Mouse (Mus musculus) WW6 (cell line): ENCODE measurements around the gene Cabp1.

Source experiments
- DNase-seq: peaks from one replicate; pipeline ENCODE4 v3.0.0-alpha.2; 2013; ENCODE audit warnings: low read depth, low spot score

Gene Cabp1

GRCm38 (mm10) chr5:115210380-115210779 lies 16.2 kb upstream of the Cabp1 start:
- no peak for DNase-seq

DNA sequence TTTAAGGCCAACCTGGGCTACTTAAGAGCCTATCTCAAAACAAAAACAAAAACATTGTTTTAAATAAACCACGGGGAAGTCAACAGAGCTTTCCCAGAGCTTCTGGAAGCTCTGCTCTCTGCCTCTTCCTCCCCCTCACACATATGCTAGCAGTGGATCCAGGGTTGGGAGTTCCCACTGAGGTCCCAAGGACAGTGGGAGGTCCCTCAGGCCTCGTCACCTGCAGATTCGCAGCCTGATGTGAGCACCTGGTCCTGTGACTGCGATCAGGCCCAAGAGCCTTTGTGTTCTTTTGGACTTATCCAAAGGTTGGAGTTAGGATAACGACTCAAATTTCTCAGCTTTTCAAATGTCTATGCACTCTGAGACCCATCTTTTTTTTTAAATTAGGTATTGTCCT lies 14.4 kb upstream of the Cabp1 start:
- DNase-seq, result no peak

- no peak for DNase-seq
These were observed 13.7 kb upstream of the Cabp1 start for GRCm38 (mm10) chr5:115207892-115208291.

GRCm38 (mm10) chr5:115207244-115207643 lies 13.1 kb upstream of the Cabp1 start:
- no peak for DNase-seq

DNA sequence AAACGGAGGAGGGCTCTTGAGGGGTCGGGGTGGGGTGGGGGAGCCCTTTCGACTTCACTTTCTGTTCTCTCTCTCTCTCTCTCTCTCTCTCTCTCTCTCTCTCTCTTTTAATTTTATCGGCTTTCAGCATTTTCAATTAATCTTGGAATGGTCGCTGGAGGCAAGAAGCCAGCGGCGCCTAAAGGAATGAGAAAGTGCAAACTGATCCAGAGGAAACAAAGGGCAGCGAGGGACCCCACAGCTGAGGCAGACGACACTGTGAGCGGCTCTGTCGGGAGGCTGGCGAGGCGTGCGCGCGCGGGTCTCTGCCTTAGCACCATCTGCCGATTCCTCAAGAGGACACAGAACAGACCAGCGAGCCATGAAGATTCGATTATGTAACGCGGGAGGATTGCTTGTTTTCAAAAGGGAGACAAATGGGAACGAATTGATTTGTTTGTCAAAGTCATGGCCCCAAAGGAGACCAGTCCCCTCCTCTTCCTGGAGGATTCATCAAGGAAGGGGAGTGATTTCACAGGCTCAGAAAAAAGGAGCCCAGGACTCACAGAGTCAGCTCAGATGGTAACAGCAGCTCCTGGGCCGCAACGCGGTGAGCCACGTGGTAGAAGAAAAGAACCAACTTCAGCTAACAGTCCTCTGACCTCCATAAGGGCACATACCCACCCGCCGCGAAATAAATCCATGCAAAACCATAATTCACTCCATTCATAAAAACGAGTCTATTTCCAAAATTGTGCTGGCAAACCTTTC lies 10.6 kb upstream of the Cabp1 start:
- no peak for DNase-seq

GRCm38 (mm10) chr5:115203735-115204561 lies 9.8 kb upstream of the Cabp1 start:
- no peak for DNase-seq

- no peak for DNase-seq
These were observed 543 bp upstream of the Cabp1 start for GRCm38 (mm10) chr5:115194626-115195221.

DNA sequence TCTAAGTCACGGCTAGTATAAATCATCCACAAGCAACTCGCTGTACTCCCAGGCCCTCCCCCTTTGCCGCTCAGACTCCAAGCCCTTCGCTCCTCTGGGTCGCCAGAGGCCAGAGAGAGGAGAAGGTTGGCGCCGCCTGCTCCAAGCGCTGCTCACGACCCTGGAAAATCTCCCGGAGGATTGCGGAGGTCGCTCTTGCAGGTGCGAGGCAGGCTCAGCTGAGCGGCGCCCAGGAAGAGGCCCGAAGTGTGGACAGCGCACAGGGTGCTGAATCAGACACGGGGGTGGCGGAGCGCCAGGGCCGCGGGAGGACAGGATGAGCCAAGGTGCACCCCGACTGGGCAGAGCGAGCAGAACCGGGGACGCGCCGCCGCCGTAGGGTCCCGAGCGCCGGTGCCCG lies 955 bp downstream of the Cabp1 start:
- DNase-seq, result no peak

- no peak for DNase-seq
These were observed 1.4 kb downstream of the Cabp1 start for GRCm38 (mm10) chr5:115192828-115193195.

GRCm38 (mm10) chr5:115191880-115192827 lies 2.0 kb downstream of the Cabp1 start:
- DNase-seq, result no peak

DNA sequence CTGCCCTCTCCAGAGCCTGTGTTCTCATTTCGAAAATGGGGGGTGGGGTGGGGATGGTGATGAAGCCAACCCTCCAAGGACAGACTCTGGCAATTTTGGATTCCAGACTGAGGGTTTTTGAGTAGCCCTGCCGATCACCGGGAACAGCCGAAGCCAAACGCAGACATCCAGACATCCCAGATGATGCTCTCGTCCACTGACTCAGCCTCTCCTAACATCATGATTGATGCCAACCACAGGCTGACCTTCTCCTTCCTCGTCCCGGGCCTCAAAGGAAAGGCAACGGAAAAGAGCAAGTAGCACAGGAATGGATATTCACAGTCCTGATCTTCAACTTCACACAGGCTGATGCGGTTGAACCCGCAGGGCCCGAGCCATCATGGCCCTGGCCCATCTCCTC lies 4.1 kb downstream of the Cabp1 start:
- DNase-seq, result no peak

- DNase-seq, result no peak
These were observed 5.4 kb downstream of the Cabp1 start for GRCm38 (mm10) chr5:115188824-115189223.

GRCm38 (mm10) chr5:115187188-115188131 lies 6.7 kb downstream of the Cabp1 start:
- peak; percentile 90 for DNase-seq

DNA sequence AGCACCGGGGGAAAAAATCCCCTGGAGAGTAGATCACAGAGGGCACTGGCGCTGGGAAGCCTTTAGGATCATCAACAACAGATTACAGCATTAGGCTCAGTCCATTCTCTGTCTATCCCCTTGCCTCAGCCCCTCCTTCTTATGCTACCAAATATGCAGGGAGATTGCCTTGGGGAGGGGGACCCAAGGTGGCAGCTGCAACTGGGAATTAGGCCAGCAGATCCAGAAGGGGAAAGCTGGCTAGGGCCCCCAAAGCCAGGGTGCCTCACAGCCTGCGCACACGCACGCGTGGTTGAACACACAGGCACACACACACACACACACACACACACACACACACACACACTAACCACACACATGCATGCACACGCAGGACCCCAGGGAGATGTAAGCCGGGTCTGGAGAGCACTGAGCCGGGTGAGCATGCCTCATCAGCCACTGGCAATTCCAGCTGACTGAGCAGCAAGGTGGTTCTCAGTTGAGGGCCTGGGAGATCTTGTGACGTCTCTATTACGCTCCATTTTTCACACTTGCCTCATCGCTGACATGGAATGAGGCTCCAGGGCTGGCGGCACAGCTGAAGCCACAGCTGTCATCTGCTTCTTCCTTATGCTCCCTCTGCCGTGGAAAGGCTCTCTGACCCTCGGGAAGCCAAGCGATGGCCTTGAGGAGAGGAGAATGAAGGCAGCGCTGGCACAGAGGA lies 7.7 kb downstream of the Cabp1 start:
- DNase-seq, result no peak

- no peak for DNase-seq
These were observed 9.5 kb downstream of the Cabp1 start for GRCm38 (mm10) chr5:115184726-115185125.

DNA sequence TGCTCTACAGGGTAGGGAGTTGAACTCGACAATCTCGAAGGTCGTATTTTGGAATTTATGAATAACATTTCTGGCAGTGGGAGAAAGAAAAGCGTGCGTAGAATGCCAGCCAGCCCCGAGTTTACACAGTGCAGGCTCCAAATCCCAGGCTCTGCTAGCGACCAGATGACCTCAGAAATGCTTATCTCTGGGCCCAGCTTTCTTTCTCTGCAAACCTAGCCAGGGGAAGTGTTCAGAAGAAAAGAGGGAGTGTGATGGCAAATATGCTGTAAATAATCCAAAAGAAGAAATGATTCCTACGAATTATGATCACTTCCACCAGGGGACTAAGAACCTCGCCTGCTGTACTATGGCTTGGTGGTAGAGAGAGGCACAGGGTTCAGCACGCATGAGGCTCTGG lies 10.7 kb downstream of the Cabp1 start:
- no peak for DNase-seq

DNA sequence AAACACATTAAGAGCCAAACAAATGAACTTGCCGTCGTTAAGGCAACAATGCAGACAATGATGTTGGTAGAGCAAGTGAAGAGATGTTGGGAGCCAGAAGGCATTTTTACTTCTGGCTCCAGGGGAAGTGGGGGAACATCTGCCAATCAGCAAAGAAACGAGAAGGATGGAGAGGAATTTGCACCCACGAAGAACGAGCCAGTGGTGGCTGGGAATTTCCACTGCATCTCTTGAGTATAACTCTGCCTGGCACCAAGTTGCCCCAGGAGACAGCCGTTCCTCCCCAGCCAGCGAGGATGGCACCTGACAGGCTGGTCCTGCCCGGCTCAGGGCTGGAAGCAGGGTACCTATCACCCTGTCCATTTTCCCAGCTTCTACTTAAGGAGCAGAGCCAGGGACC lies 11.3 kb downstream of the Cabp1 start:
- DNase-seq, result no peak

- DNase-seq, result no peak
These were observed 12.8 kb downstream of the Cabp1 start for GRCm38 (mm10) chr5:115181248-115181940.

GRCm38 (mm10) chr5:115179596-115179995 lies 14.6 kb downstream of the Cabp1 start:
- DNase-seq, result no peak
